Mouse (Mus musculus): Measurements from ENCODE around the gene Schip1. TPM values are rescaled to one million over a fixed set of nuclear protein-coding genes. Genes with fewer than 3 reads are reported as not detected.

The Schip1 gene
- polyA plus RNA-seq, 1 experiment from 2014 or later, result 114 TPM

- peaks cover 61% of the 10 kb centered on the region for H3K4me1 ChIP-seq
- 0 out of 2 replicates have a peak overlapping the region, but pooled peaks have one; percentile 35 for H3K27ac ChIP-seq
Observed at GRCm38 (mm10) chr3:68590436-68590835, 525.8 kb downstream of the Schip1 start.

GRCm38 (mm10) chr3:68592575-68592974 lies 528.0 kb downstream of the Schip1 start:
- Histone ChIP-seq H3K36me3 (peaks cover 6% of the 10 kb centered on the region; the same call in 1 of the 2 replicates), H3K4me2 (replicated peaks) (no peak overlapping the region), H3K9me3 (replicated peaks) (no peaks in the 10 kb centered on the region), H3K27ac (no peak overlapping the region), H3K4me3 (no peak overlapping the region), H3K4me1 (peaks cover 45% of the 10 kb centered on the region), H3K27me3 (no peaks in the 10 kb centered on the region), H3K9ac (no peak overlapping the region)
- ATAC-seq (ENCODE audit: low FRiP score), result no peak
- WGBS, result 78% methylated on average over 10 of the region's 10 CpGs

More at GRCm38 (mm10) chr3:68590436-68590835, 525.8 kb downstream of the Schip1 start:
- Histone ChIP-seq H3K9ac (no peak overlapping the region), H3K9me3 (replicated peaks) (no peaks in the 10 kb centered on the region), H3K4me3 (no peak overlapping the region), H3K36me3 (no peaks in the 10 kb centered on the region), H3K27me3 (no peaks in the 10 kb centered on the region), H3K4me2 (replicated peaks) (no peak overlapping the region)
- peak; percentile 26 for ATAC-seq (ENCODE audit: low FRiP score)
- WGBS, result 46% methylated on average over 8 of the region's 8 CpGs

GRCm38 (mm10) chr3:68593073-68593867 lies 528.7 kb downstream of the Schip1 start:
- 59% methylated on average over 12 of the region's 12 CpGs for WGBS
- H3K27me3 ChIP-seq, result no peaks in the 10 kb centered on the region

GRCm38 (mm10) chr3:68595316-68595925 lies 530.8 kb downstream of the Schip1 start:
- no peaks in the 10 kb centered on the region for H3K9me3 ChIP-seq (replicated peaks)
- no peak for ATAC-seq (ENCODE audit: low FRiP score)

More at GRCm38 (mm10) chr3:68593073-68593867, 528.7 kb downstream of the Schip1 start:
- Histone ChIP-seq H3K4me2 (replicated peaks) (no peak overlapping the region), H3K27ac (peak overlapping the region; percentile 44; the same call in 1 of the 2 replicates), H3K4me3 (no peak overlapping the region), H3K4me1 (peaks cover 39% of the 10 kb centered on the region), H3K9me3 (replicated peaks) (no peaks in the 10 kb centered on the region), H3K36me3 (peaks cover 6% of the 10 kb centered on the region; the same call in 1 of the 2 replicates), H3K9ac (no peak overlapping the region)
- ATAC-seq (ENCODE audit: low FRiP score), result no peak

GRCm38 (mm10) chr3:68596938-68597337 lies 532.3 kb downstream of the Schip1 start:
- Histone ChIP-seq H3K9ac (no peak overlapping the region), H3K36me3 (peaks cover 6% of the 10 kb centered on the region; the same call in 1 of the 2 replicates), H3K4me3 (no peak overlapping the region), H3K9me3 (replicated peaks) (no peaks in the 10 kb centered on the region), H3K27me3 (no peaks in the 10 kb centered on the region), H3K27ac (no peak overlapping the region), H3K4me1 (peaks cover 20% of the 10 kb centered on the region), H3K4me2 (replicated peaks) (no peak overlapping the region)
- ATAC-seq (ENCODE audit: low FRiP score), result no peak
- 90% methylated on average over 4 of the region's 4 CpGs for WGBS

More at GRCm38 (mm10) chr3:68595316-68595925, 530.8 kb downstream of the Schip1 start:
- 80% methylated on average over 10 of the region's 10 CpGs for WGBS
- Histone ChIP-seq H3K4me3 (no peak overlapping the region), H3K4me2 (replicated peaks) (no peak overlapping the region), H3K36me3 (peaks cover 6% of the 10 kb centered on the region; the same call in 1 of the 2 replicates), H3K27me3 (no peaks in the 10 kb centered on the region), H3K27ac (no peak overlapping the region), H3K4me1 (peaks cover 28% of the 10 kb centered on the region), H3K9ac (no peak overlapping the region)

- ATAC-seq (ENCODE audit: low FRiP score), result no peak
- WGBS, result 87% methylated on average over 9 of the region's 9 CpGs
- H3K36me3 ChIP-seq, result no peaks in the 10 kb centered on the region
- peaks cover 16% of the 10 kb centered on the region for H3K4me1 ChIP-seq
- no peak overlapping the region for H3K4me3 ChIP-seq
- H3K9ac ChIP-seq, result no peak overlapping the region
- no peak overlapping the region for H3K4me2 ChIP-seq (replicated peaks)
- no peaks in the 10 kb centered on the region for H3K9me3 ChIP-seq (replicated peaks)
- H3K27me3 ChIP-seq, result no peaks in the 10 kb centered on the region
- no peak overlapping the region for H3K27ac ChIP-seq
Observed at GRCm38 (mm10) chr3:68602891-68603290, 538.3 kb downstream of the Schip1 start.

- H3K27me3 ChIP-seq, result no peaks in the 10 kb centered on the region
- WGBS, result 66% methylated on average over 10 of the region's 10 CpGs
- peak overlapping the region; percentile 79 for H3K27ac ChIP-seq
- no peak overlapping the region for H3K4me3 ChIP-seq
- H3K9ac ChIP-seq, result no peak overlapping the region
- no peaks in the 10 kb centered on the region for H3K36me3 ChIP-seq
- peak; percentile 33; the same call in 1 of the 2 replicates for ATAC-seq (ENCODE audit: low FRiP score)
- H3K4me2 ChIP-seq (replicated peaks), result no peak overlapping the region
- H3K4me1 ChIP-seq, result peaks cover 16% of the 10 kb centered on the region
- H3K9me3 ChIP-seq (replicated peaks), result no peaks in the 10 kb centered on the region
Observed at GRCm38 (mm10) chr3:68604467-68604866, 539.9 kb downstream of the Schip1 start.

- H3K4me2 ChIP-seq (replicated peaks), result no peak overlapping the region
- no peak overlapping the region for H3K4me3 ChIP-seq
- no peak overlapping the region for H3K9ac ChIP-seq
- no peaks in the 10 kb centered on the region for H3K36me3 ChIP-seq
- 57% methylated on average over 10 of the region's 10 CpGs for WGBS
- ATAC-seq (ENCODE audit: low FRiP score), result peak; percentile 77
- H3K27ac ChIP-seq, result peak overlapping the region; percentile 79
- no peaks in the 10 kb centered on the region for H3K27me3 ChIP-seq
- H3K4me1 ChIP-seq, result peaks cover 16% of the 10 kb centered on the region
- H3K9me3 ChIP-seq (replicated peaks), result no peaks in the 10 kb centered on the region
Observed at GRCm38 (mm10) chr3:68604962-68605361, 540.4 kb downstream of the Schip1 start.

- Histone ChIP-seq H3K27me3 (no peaks in the 10 kb centered on the region), H3K27ac (peak overlapping the region; percentile 57), H3K9me3 (replicated peaks) (no peaks in the 10 kb centered on the region), H3K36me3 (no peaks in the 10 kb centered on the region), H3K4me1 (peaks cover 16% of the 10 kb centered on the region), H3K9ac (no peak overlapping the region), H3K4me2 (replicated peaks) (no peak overlapping the region), H3K4me3 (no peak overlapping the region)
- 0 out of 2 replicates have a peak, but pooled peaks have one; percentile 35 for ATAC-seq (ENCODE audit: low FRiP score)
- 65% methylated on average over 7 of the region's 7 CpGs for WGBS
Observed at GRCm38 (mm10) chr3:68605942-68606603, 541.5 kb downstream of the Schip1 start.

GRCm38 (mm10) chr3:68606730-68607129 lies 542.1 kb downstream of the Schip1 start:
- Histone ChIP-seq H3K4me3 (no peak overlapping the region), H3K9ac (no peak overlapping the region), H3K4me2 (replicated peaks) (no peak overlapping the region), H3K9me3 (replicated peaks) (no peaks in the 10 kb centered on the region), H3K36me3 (no peaks in the 10 kb centered on the region), H3K27me3 (no peaks in the 10 kb centered on the region), H3K4me1 (peaks cover 16% of the 10 kb centered on the region), H3K27ac (peak overlapping the region; percentile 57; the same call in 1 of the 2 replicates)
- no peak for ATAC-seq (ENCODE audit: low FRiP score)
- 88% methylated on average over 8 of the region's 8 CpGs for WGBS

GRCm38 (mm10) chr3:68607336-68607735 lies 542.7 kb downstream of the Schip1 start:
- no peak overlapping the region for H3K27ac ChIP-seq
- no peak overlapping the region for H3K9ac ChIP-seq
- H3K4me2 ChIP-seq (replicated peaks), result no peak overlapping the region
- H3K27me3 ChIP-seq, result no peaks in the 10 kb centered on the region
- no peaks in the 10 kb centered on the region for H3K36me3 ChIP-seq
- peaks cover 13% of the 10 kb centered on the region for H3K4me1 ChIP-seq
- no peak for ATAC-seq (ENCODE audit: low FRiP score)
- WGBS, result 93% methylated on average over 8 of the region's 8 CpGs
- H3K4me3 ChIP-seq, result no peak overlapping the region
- no peaks in the 10 kb centered on the region for H3K9me3 ChIP-seq (replicated peaks)
